Mouse (Mus musculus): Measurements from ENCODE around the gene Cdca7.

DNA sequence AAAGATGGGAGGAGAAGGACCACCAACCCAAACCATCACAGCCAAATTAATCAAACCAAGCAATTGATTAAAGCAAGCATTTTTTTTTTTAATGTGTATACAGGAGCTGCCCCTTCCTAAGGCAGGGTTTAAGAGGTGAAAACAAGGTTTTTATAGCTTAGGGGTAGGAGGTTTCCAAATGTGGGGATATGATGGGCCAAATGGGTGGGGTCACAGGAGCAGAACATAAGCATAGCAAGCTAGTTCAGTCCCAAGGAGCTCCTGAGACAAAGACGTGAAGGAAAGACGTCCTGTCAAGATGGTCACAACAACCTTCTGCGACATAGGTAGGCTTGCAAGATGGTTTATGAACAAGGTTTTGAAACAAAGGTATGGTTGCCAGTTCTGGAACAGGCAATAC is 49.6 kb downstream of the Cdca7 start:
- no peak for TF ChIP-seq CHD2 (IDR thresholded peaks at IDR 0.05; ENCODE audit: low read depth, low read length)
- no peak for TF ChIP-seq ZC3H11A (IDR thresholded peaks at IDR 0.05; ENCODE audit: borderline replicate concordance, low read depth, low read length)
- TF ChIP-seq MAFK (IDR thresholded peaks at IDR 0.05; ENCODE audit: insufficient read depth, low read depth, low read length): no peak
